Mouse (Mus musculus) liver, adult 2 months (tissue): ENCODE data around the gene Fuca2.

Source experiments
- CTCF ChIP-seq: fragments of 200-500 bp; IDR thresholded peaks from 2 replicates; pipeline ENCODE4 v1.5.1; 2011; ENCODE audit warnings: low read depth, low read length, control low read depth
- POLR2A ChIP-seq: fragments of 200-500 bp; IDR thresholded peaks from 2 replicates; pipeline ENCODE4 v1.6.1; 2011; ENCODE audit warnings: low read length, control low read depth; ENCODE audit not compliant: insufficient read depth; ENCODE audit errors: extremely low read depth

GRCm38 (mm10) chr10:13521857-13522256 is 22.5 kb downstream of the Fuca2 start:
- no peak for TF ChIP-seq POLR2A
- no peak for TF ChIP-seq CTCF
